Mouse (Mus musculus) hematopoietic multipotent progenitor cell, adult 10-12 weeks (in vitro differentiated cells): ENCODE data around the gene Lsm14b. TPM values are rescaled to one million over a fixed set of nuclear protein-coding genes. Genes with fewer than 3 reads are reported as not detected.

ENCODE experiments used
- polyA plus RNA-seq: library from polyadenylated mRNA; stranded (reverse); fragments of >175 nt; gene quantifications from 2 replicates; pipeline ENCODE4 v1.2.3, GENCODE M21; 2012; ENCODE audit warnings: low replicate concordance

Lsm14b gene
- polyA plus RNA-seq = 24.4 and 59.4 TPM in 2 replicates

GRCm38 (mm10) chr2:180024401-180025098 is at the start of gene Lsm14b:
Gene Lsm14b (plus strand): TSS chr2:180024987.

GRCm38 (mm10) chr2:179976628-179977343 is 48.0 kb upstream of the Lsm14b start, which contains the start of gene Taf4:
Gene Taf4 (minus strand): TSS chr2:179976646.

GRCm38 (mm10) chr2:180042256-180042857 is 17.6 kb downstream of the Lsm14b start, which contains the start of the genes Psma7 and Ss18l1:
Gene Psma7 (minus strand): TSS chr2:180042433.
Gene Ss18l1 (plus strand): TSS chr2:180042509.

GRCm38 (mm10) chr2:180070481-180071453 is 46.0 kb downstream of the Lsm14b start, which contains the start of gene Mtg2:
Gene Mtg2 (plus strand): TSS chr2:180070588.

Other genes starting within 250 kb of the Lsm14b start
- gene Taf4, start 48.3 kb upstream of the Lsm14b start, polyA plus RNA-seq = 26.5 and 47.6 TPM in 2 replicates
- gene Psma7, start 17.4 kb downstream of the Lsm14b start, polyA plus RNA-seq = 30.8 and 69.6 TPM in 2 replicates
- 3.4 and 6.6 TPM in 2 replicates for gene Ss18l1, start 17.5 kb downstream of the Lsm14b start, polyA plus RNA-seq
- gene Mtg2, start 45.6 kb downstream of the Lsm14b start, polyA plus RNA-seq = 15.4 and 21.1 TPM in 2 replicates
- not detected in 2 replicates for gene Hrh3, start 79.5 kb downstream of the Lsm14b start, polyA plus RNA-seq
- 9.0 and 31.2 TPM in 2 replicates for gene Osbpl2, start 94.3 kb downstream of the Lsm14b start, polyA plus RNA-seq
- 232 and 554 TPM in 2 replicates for gene Adrm1, start 146.5 kb downstream of the Lsm14b start, polyA plus RNA-seq
- 0.27 and 0.86 TPM in 2 replicates for gene Lama5, start 200.9 kb downstream of the Lsm14b start, polyA plus RNA-seq
- 88.1 and 1,805 TPM in 2 replicates for gene Rps21, start 232.4 kb downstream of the Lsm14b start, polyA plus RNA-seq
- 40.6 and 154 TPM in 2 replicates for gene Cables2, start 248.5 kb downstream of the Lsm14b start, polyA plus RNA-seq